Mouse (Mus musculus): ENCODE measurements around the gene Necab3.

- no peak for TF ChIP-seq CTCF (IDR thresholded peaks at IDR 0.05; ENCODE audit: low read depth, low read length)
- TF ChIP-seq POLR2AphosphoS5 (IDR thresholded peaks at IDR 0.05; ENCODE audit: insufficient replicate concordance, low read depth, low read length) = no peak
- TF ChIP-seq GATA1 (IDR thresholded peaks at IDR 0.05; ENCODE audit: borderline replicate concordance, low read length) = no peak
Observed at GRCm38 (mm10) chr2:154508450-154508849, 50.2 kb downstream of the Necab3 start.
